Mouse (Mus musculus) MEL (cell line): ENCODE measurements at regions not wholly inside any gene's neighbourhood (a gene's known extent, or its start where the extent isn't known, plus 50 kb on each side); places are given as distances from the start of the nearest gene placed in this dataset.

Experiments
- DNase-seq: peaks from one replicate; pipeline ENCODE4 v3.0.0; 2011; ENCODE audit warnings: low read depth, low spot score
- H3K27ac ChIP-seq: 2 replicates; pipeline ENCODE4 v1.5.1; 2012; ENCODE audit warnings: low read depth, mild to moderate bottlenecking, control low read depth, low read length, moderate library complexity; ENCODE audit not compliant: control insufficient read depth
- H3K27me3 ChIP-seq, 2 experiments: fragments of 150-350 bp in 1 of 2; sonication (generic) in 1 of 2; 2 replicates each; pipeline ENCODE4 v1.6.1; 2012; ENCODE audit warnings: low read length in 2 of 2, mild to moderate bottlenecking in 2 of 2, improper control_type of control experiment in 1 of 2, moderate library complexity in 1 of 2; ENCODE audit not compliant: insufficient read depth in 2 of 2, control insufficient read depth in 1 of 2
- H3K36me3 ChIP-seq, 2 experiments: 2 replicates each; pipeline ENCODE4 v1.6.1; 2012 to 2014; ENCODE audit warnings: low read length in 2 of 2, improper control_type of control experiment in 1 of 2, inconsistent platforms in 1 of 2, mild to moderate bottlenecking in 1 of 2; ENCODE audit not compliant: insufficient read depth in 2 of 2, control insufficient read depth in 1 of 2
- H3K4me1 ChIP-seq, 2 experiments: fragments of 150-350 bp in 1 of 2; sonication (generic) in 1 of 2; 2 replicates each; pipeline ENCODE4 v1.6.1; 2012; ENCODE audit warnings: low read length in 2 of 2, improper control_type of control experiment in 1 of 2, mild to moderate bottlenecking in 1 of 2; ENCODE audit not compliant: insufficient read depth in 2 of 2, control insufficient read depth in 1 of 2
- H3K4me3 ChIP-seq, 2 experiments: fragments of 150-350 bp in 1 of 2; sonication (generic) in 1 of 2; 2 replicates each; pipeline ENCODE4 v1.5.1; 2012; ENCODE audit warnings: low read depth in 2 of 2, low read length in 2 of 2, mild to moderate bottlenecking in 2 of 2, moderate library complexity in 2 of 2, control low read depth in 1 of 2, improper control_type of control experiment in 1 of 2; ENCODE audit not compliant: control insufficient read depth in 1 of 2, insufficient read depth in 1 of 2
- H3K79me2 ChIP-seq: 2 replicates; pipeline ENCODE4 v1.6.1; 2012; ENCODE audit warnings: mild to moderate bottlenecking, low read length, moderate library complexity; ENCODE audit not compliant: control insufficient read depth, poor library complexity, insufficient read depth
- H3K9ac ChIP-seq: 2 replicates; pipeline ENCODE4 v1.6.1; 2012; ENCODE audit warnings: low read depth, mild to moderate bottlenecking, control low read depth, low read length, moderate library complexity; ENCODE audit not compliant: control insufficient read depth, poor library complexity, severe bottlenecking
- H3K9me3 ChIP-seq: fragments of 150-350 bp; sonication (generic); replicated peaks from 2 replicates; pipeline ENCODE4 v1.6.1; 2012; ENCODE audit warnings: mild to moderate bottlenecking, low read length, improper control_type of control experiment, moderate library complexity; ENCODE audit not compliant: insufficient read depth
- ETS1 ChIP-seq: IDR thresholded peaks from 2 replicates; pipeline ENCODE4 v1.6.1; 2012; ENCODE audit warnings: low read depth, mild to moderate bottlenecking, inconsistent platforms, low read length, improper control_type of control experiment, moderate library complexity
- GABPA ChIP-seq: IDR thresholded peaks from 2 replicates; pipeline ENCODE4 v1.6.1; 2012; ENCODE audit warnings: low read depth, mild to moderate bottlenecking, inconsistent platforms, low read length, improper control_type of control experiment, moderate library complexity
- GATA1 ChIP-seq: IDR thresholded peaks from 2 replicates; pipeline ENCODE4 v1.6.1; 2011; ENCODE audit warnings: low read depth, low read length, improper control_type of control experiment
- MEF2A ChIP-seq: IDR thresholded peaks from 2 replicates; pipeline ENCODE4 v1.6.1; 2014; ENCODE audit warnings: low read depth, mild to moderate bottlenecking, inconsistent platforms, low read length, improper control_type of control experiment; ENCODE audit not compliant: poor library complexity, insufficient replicate concordance, severe bottlenecking; ENCODE audit errors: extremely low read depth
- MXI1 ChIP-seq: IDR thresholded peaks from 2 replicates; pipeline ENCODE4 v1.6.1; 2011; ENCODE audit warnings: mild to moderate bottlenecking, low read depth, low read length, improper control_type of control experiment
- NELFE ChIP-seq: IDR thresholded peaks from 2 replicates; pipeline ENCODE4 v1.6.1; 2011; ENCODE audit warnings: low read depth, low read length, improper control_type of control experiment
- NRF1 ChIP-seq: IDR thresholded peaks from 2 replicates; pipeline ENCODE4 v1.6.1; 2014; ENCODE audit warnings: low read depth, mild to moderate bottlenecking, inconsistent platforms, low read length, improper control_type of control experiment, moderate library complexity; ENCODE audit not compliant: poor library complexity, insufficient read depth, severe bottlenecking
- POLR2AphosphoS2 ChIP-seq: IDR thresholded peaks from 2 replicates; pipeline ENCODE4 v1.6.1; 2011; ENCODE audit warnings: low read length, improper control_type of control experiment
- RCOR1 ChIP-seq: IDR thresholded peaks from 2 replicates; pipeline ENCODE4 v1.6.1; 2012; ENCODE audit warnings: low read depth, mild to moderate bottlenecking, inconsistent platforms, low read length, improper control_type of control experiment
- TBP ChIP-seq: IDR thresholded peaks from 2 replicates; pipeline ENCODE4 v1.8.0; 2011; ENCODE audit warnings: low read depth, low read length, improper control_type of control experiment
- ZKSCAN1 ChIP-seq: IDR thresholded peaks from 2 replicates; pipeline ENCODE4 v1.6.1; 2012; ENCODE audit warnings: low read depth, mild to moderate bottlenecking, inconsistent platforms, low read length, improper control_type of control experiment, moderate library complexity
- ZNF384 ChIP-seq: IDR thresholded peaks from 2 replicates; pipeline ENCODE4 v1.6.1; 2012; ENCODE audit warnings: low read depth, mild to moderate bottlenecking, inconsistent platforms, low read length, improper control_type of control experiment

GRCm38 (mm10) chr8:6688595-6688994 is 1583.4 kb upstream of the Slc10a2 start:
- H3K36me3 ChIP-seq: no peaks in the 10 kb centered on the region
- no peaks in the 10 kb centered on the region for H3K9me3 ChIP-seq
- no peak for DNase-seq
- no peak for TF ChIP-seq MEF2A
- no peak overlapping the region for H3K4me3 ChIP-seq
- H3K27ac ChIP-seq: no peak overlapping the region
- no peaks in the 10 kb centered on the region for H3K27me3 ChIP-seq
- H3K9ac ChIP-seq: no peak overlapping the region
- H3K4me1 ChIP-seq: no peaks in the 10 kb centered on the region
- H3K79me2 ChIP-seq: no peaks in the 10 kb centered on the region

- no peaks in the 10 kb centered on the region for H3K79me2 ChIP-seq
- no peak for TF ChIP-seq NRF1
- TF ChIP-seq GATA1: no peak
- no peak for TF ChIP-seq NELFE
- TF ChIP-seq TBP: no peak
- TF ChIP-seq ZNF384: no peak
- TF ChIP-seq ZKSCAN1: no peak
- TF ChIP-seq ETS1: no peak
- TF ChIP-seq RCOR1: no peak
- no peak for TF ChIP-seq POLR2AphosphoS2
- H3K9me3 ChIP-seq: no peaks in the 10 kb centered on the region
- H3K27me3 ChIP-seq: no peaks in the 10 kb centered on the region
- no peaks in the 10 kb centered on the region for H3K36me3 ChIP-seq
- no peaks in the 10 kb centered on the region for H3K4me1 ChIP-seq
- H3K9ac ChIP-seq: no peak overlapping the region
- DNase-seq: no peak
- no peak overlapping the region for H3K4me3 ChIP-seq
- H3K27ac ChIP-seq: no peak overlapping the region
Observed at GRCm38 (mm10) chr8:6658860-6659259, 1553.7 kb upstream of the Slc10a2 start.

- no peaks in the 10 kb centered on the region for H3K4me1 ChIP-seq
- TF ChIP-seq GABPA (no peak), TBP (no peak), MXI1 (no peak), ZNF384 (no peak)
- TF ChIP-seq, all 39 proteins: peak for 0
- DNase-seq: no peak
- Histone ChIP-seq H3K27ac (no peak overlapping the region), H3K4me3 (no peak overlapping the region), H3K79me2 (no peaks in the 10 kb centered on the region), H3K36me3 (no peaks in the 10 kb centered on the region), H3K9ac (no peak overlapping the region), H3K9me3 (no peaks in the 10 kb centered on the region), H3K27me3 (no peaks in the 10 kb centered on the region)
Observed at GRCm38 (mm10) chr8:6657451-6657990, 1552.4 kb upstream of the Slc10a2 start.
